Mouse (Mus musculus) embryonic fibroblast, embryonic 13.5 days (primary cell): ENCODE measurements around the gene Nop10.

Experiments
- CTCF ChIP-seq: IDR thresholded peaks from 2 replicates; pipeline ENCODE4 v1.5.1; 2011; ENCODE audit warnings: mild to moderate bottlenecking, control low read depth, low read length, moderate library complexity, borderline replicate concordance; ENCODE audit not compliant: insufficient read depth
- POLR2A ChIP-seq: IDR thresholded peaks from 2 replicates; pipeline ENCODE4 v1.6.1; 2011; ENCODE audit warnings: low read depth, mild to moderate bottlenecking, control low read depth, low read length, moderate library complexity

DNA sequence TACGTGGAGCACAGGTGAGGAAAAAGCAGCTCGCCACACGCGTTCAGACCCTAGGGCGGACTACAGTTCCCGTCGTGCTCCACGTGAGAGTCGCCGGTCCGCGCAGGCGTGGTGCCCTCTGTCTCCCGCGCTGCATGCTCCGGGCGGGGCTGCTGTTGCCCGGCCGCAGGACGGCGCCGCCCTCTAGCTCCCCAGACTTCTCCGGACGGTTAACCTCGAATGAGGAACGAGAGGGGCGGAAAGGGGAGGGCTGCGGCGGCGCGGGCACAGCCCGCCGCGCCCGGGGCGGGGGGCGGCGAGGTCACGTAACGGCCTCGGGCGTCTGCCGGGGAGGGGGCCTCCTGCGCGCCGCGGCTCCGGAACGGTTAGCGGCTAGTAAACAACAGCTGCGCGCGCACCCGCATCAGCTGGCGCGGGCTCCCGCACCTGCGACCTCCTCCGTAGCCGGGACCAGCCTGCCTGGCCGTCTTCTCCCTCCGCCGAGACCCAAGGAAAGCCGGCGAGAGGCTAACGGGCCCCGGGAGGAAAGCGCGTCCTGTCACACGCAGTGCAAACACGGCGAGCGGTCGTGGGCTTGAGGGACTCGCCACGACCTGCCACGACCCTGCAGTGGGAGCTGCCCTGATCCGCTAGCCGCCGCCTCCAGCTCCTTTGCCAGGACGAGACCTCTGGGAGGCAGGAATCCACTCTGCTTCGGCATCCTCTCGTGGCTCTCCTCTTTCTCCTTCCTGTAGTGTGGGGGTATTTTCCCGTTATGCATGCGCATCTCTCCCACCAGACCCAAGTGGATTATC is 3.9 kb downstream of the Nop10 start, which contains the start of gene Slc12a6:
- TF ChIP-seq CTCF, result no peak
- peak; percentile 49 for TF ChIP-seq POLR2A
